Mouse (Mus musculus): ENCODE measurements at regions not wholly inside any gene's neighbourhood (a gene's known extent, or its start where the extent isn't known, plus 50 kb on each side); places are given as distances from the start of the nearest gene placed in this dataset.

- DNase-seq (ENCODE audit: extremely low read depth, low read depth, low spot score): no peak
Measured at GRCm38 (mm10) chr3:105130228-105130627, 63.6 kb downstream of the 4930564D02Rik start.

- no peak for DNase-seq (ENCODE audit: extremely low read depth, low read depth, low spot score)
Measured at GRCm38 (mm10) chr3:105131053-105131452, 64.4 kb downstream of the 4930564D02Rik start.

- no peak for DNase-seq (ENCODE audit: extremely low read depth, low read depth, low spot score)
Measured at GRCm38 (mm10) chr3:105133011-105133410, 66.4 kb downstream of the 4930564D02Rik start.

- DNase-seq (ENCODE audit: extremely low read depth, low read depth, low spot score): no peak
Measured at GRCm38 (mm10) chr3:105141170-105141971, 74.7 kb downstream of the 4930564D02Rik start.

- no peak for DNase-seq (ENCODE audit: extremely low read depth, low read depth, low spot score)
Measured at GRCm38 (mm10) chr3:105142631-105143030, 76.0 kb downstream of the 4930564D02Rik start.

- no peak for DNase-seq (ENCODE audit: extremely low read depth, low read depth, low spot score)
Measured at GRCm38 (mm10) chr3:105151475-105152157, 85.0 kb downstream of the 4930564D02Rik start.

- DNase-seq (ENCODE audit: extremely low read depth, low read depth, low spot score): no peak
Measured at GRCm38 (mm10) chr3:105152158-105152541, 85.5 kb downstream of the 4930564D02Rik start.

- DNase-seq (ENCODE audit: extremely low read depth, low read depth, low spot score): no peak
Measured at GRCm38 (mm10) chr3:105158376-105158775, 91.7 kb downstream of the 4930564D02Rik start.

GRCm38 (mm10) chr3:105165355-105165754 is 98.7 kb downstream of the 4930564D02Rik start:
- DNase-seq (ENCODE audit: extremely low read depth, low read depth, low spot score): no peak

GRCm38 (mm10) chr3:105169117-105169516 is 102.5 kb downstream of the 4930564D02Rik start:
- DNase-seq (ENCODE audit: extremely low read depth, low read depth, low spot score): no peak

GRCm38 (mm10) chr3:105171527-105171926 is 104.9 kb downstream of the 4930564D02Rik start:
- DNase-seq (ENCODE audit: extremely low read depth, low read depth, low spot score): no peak

- DNase-seq (ENCODE audit: extremely low read depth, low read depth, low spot score): no peak
Measured at GRCm38 (mm10) chr3:105172054-105172453, 105.4 kb downstream of the 4930564D02Rik start.

- DNase-seq (ENCODE audit: extremely low read depth, low read depth, low spot score): no peak
Measured at GRCm38 (mm10) chr3:105191303-105191702, 124.7 kb downstream of the 4930564D02Rik start.

- no peak for DNase-seq (ENCODE audit: extremely low read depth, low read depth, low spot score)
Measured at GRCm38 (mm10) chr3:105191830-105192229, 125.2 kb downstream of the 4930564D02Rik start.

GRCm38 (mm10) chr3:105200735-105201134 is 134.1 kb downstream of the 4930564D02Rik start:
- DNase-seq (ENCODE audit: extremely low read depth, low read depth, low spot score): no peak

GRCm38 (mm10) chr3:105209164-105209563 is 142.5 kb downstream of the 4930564D02Rik start:
- DNase-seq (ENCODE audit: extremely low read depth, low read depth, low spot score): no peak

- no peak for DNase-seq (ENCODE audit: extremely low read depth, low read depth, low spot score)
Measured at GRCm38 (mm10) chr3:105211023-105211422, 144.4 kb downstream of the 4930564D02Rik start.

- DNase-seq (ENCODE audit: extremely low read depth, low read depth, low spot score): no peak
Measured at GRCm38 (mm10) chr3:105211726-105212125, 145.1 kb downstream of the 4930564D02Rik start.

GRCm38 (mm10) chr3:105214867-105215266 is 148.2 kb downstream of the 4930564D02Rik start:
- no peak for DNase-seq (ENCODE audit: extremely low read depth, low read depth, low spot score)

GRCm38 (mm10) chr3:105215729-105216128 is 149.1 kb downstream of the 4930564D02Rik start:
- no peak for DNase-seq (ENCODE audit: extremely low read depth, low read depth, low spot score)

GRCm38 (mm10) chr3:105219630-105220029 is 153.0 kb downstream of the 4930564D02Rik start:
- DNase-seq (ENCODE audit: extremely low read depth, low read depth, low spot score): no peak

- no peak for DNase-seq (ENCODE audit: extremely low read depth, low read depth, low spot score)
Measured at GRCm38 (mm10) chr3:105220641-105221040, 154.0 kb downstream of the 4930564D02Rik start.

Measured in fat pad, adult 2 months (tissue).